Mouse (Mus musculus) urinary bladder, adult 2 months (tissue): Measurements from ENCODE around the gene Fscn2. TPM values are rescaled to one million over a fixed set of nuclear protein-coding genes. Genes with fewer than 3 reads are reported as not detected.

Experiments
- DNase-seq: peaks from one replicate; pipeline ENCODE4 v3.0.0; 2022; ENCODE audit warnings: low spot score
- polyA plus RNA-seq: library from polyadenylated mRNA; depleted of rRNA; stranded (reverse); fragments of >200 nt; gene quantifications from 2 replicates; pipeline ENCODE4 v1.2.3, GENCODE M21; 2012; rRNA removed

Fscn2 gene
- polyA plus RNA-seq, result 0.25 TPM in 1 of 2 replicates, not detected in the other

- no peak for DNase-seq
These were observed at the start of gene Fscn2 for GRCm38 (mm10) chr11:120361295-120361694. Fscn2 (plus strand) TSS chr11:120361534.

DNA sequence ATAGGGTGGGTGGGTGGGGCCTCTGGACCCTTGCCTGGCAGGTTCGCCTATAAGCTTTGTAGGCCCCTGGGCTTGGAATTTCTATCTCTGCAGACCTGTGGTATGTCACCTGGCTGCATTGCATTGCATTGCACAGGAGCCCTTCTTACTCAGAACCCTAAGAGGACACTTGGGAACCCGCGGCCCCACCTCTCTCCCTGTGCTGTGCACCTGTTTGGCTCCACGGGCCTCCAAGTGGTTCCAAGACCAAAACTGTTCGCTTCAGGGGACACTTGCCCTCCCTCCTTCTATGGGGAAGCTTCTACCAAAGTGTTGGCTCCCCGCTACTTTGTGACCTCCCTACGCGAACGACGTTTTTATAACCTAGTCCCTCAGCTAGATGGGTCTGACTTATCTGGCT, 49.8 kb upstream of the Fscn2 start:
- DNase-seq, result no peak

- DNase-seq, result no peak
These were observed 49.3 kb upstream of the Fscn2 start for GRCm38 (mm10) chr11:120312069-120312468.

- no peak for DNase-seq
These were observed 47.2 kb upstream of the Fscn2 start for GRCm38 (mm10) chr11:120313906-120314685.

- DNase-seq, result no peak
These were observed 46.5 kb upstream of the Fscn2 start for GRCm38 (mm10) chr11:120314721-120315415.

- DNase-seq, result no peak
These were observed 45.9 kb upstream of the Fscn2 start for GRCm38 (mm10) chr11:120315416-120315761.

DNA sequence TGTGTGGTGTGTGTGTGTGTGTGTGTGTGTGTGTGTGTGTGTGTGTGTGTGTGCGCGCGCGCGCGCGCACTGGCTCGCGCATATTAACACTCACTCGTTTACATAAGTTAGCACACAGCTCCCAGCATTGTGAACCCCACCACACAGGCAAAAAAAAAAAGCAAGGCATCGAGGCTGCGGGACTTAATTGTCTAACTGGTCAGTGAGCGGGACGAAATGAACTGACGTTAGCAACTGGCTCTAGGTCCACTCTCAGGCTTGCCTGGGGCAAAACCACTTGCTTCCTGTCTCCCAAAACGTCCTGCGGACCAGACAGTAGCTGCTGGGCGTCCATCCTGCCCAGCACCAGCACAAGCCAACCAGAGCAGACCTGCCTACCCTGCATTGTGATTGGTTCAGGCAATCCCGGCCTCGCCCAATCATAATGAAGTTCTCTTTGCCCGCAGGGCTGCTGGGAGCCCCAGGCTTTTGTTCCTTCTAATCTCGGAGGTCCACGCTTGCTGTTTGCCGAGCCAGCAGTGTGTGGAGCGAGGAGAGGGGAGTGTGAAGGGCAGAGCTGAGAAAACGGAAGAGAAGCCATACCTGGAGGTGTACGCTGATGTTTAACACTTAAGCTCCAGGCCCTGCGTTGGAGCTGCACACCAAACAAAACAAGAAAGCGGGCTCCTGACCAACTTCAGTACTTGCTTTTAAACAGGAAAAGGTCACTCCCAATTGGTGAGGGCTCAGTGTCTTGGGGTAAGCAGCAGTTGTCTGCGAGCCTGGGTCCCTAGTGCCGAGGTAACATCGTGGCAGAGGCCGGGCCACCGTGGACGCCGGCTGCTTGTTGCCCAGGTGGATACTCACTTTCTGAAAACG, 45.3 kb upstream of the Fscn2 start:
- peak; percentile 77 for DNase-seq

DNA sequence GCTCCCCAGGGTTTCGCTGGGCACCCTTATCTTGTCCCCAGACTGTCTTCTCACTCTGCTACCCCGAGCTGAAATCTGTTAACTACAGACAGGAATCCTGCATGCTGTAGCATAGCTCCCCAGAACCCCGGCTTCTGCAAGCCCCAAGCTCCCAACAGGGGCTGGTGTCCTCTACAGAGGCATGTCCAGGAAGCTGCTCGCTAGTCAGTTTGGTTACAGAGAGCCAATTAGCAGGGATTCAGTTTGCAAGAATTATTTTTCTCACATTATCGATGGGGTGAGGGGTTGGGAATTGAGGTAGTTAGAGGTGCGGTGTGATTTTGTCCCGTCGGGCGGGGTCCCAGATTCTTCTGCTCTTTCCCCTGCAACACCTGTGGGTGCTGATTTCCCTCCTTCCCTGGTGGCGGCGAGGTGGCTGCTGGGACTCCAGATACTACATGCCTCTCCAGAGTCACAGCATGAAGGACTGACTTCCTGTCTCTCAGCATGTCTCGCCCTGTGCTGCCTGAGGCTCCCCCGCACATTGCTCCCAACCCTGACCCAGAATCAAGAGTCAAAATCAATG, 44.6 kb upstream of the Fscn2 start:
- DNase-seq, result no peak

- DNase-seq, result no peak
These were observed 43.9 kb upstream of the Fscn2 start for GRCm38 (mm10) chr11:120317456-120317855.

DNA sequence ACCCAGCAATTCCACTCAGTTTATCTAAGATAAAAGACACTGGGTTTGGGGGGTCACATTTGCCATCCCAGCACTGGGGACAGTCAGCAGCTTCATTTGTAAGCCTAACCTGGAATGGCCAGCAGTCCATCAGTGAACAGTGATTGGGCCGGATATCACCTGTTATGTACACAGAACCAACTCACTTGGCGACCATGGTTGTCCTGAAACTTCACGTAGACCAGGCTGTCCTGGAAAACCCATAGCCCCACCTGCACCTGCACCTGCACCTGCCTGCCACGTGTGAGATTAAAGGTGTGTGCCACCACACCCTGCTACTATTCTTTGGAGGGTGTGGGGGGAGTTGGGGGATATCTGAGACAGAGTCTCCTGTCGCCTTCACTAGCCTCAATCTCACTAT, 42.0 kb upstream of the Fscn2 start:
- no peak for DNase-seq

- DNase-seq, result no peak
These were observed 41.2 kb upstream of the Fscn2 start for GRCm38 (mm10) chr11:120320156-120320555.

DNA sequence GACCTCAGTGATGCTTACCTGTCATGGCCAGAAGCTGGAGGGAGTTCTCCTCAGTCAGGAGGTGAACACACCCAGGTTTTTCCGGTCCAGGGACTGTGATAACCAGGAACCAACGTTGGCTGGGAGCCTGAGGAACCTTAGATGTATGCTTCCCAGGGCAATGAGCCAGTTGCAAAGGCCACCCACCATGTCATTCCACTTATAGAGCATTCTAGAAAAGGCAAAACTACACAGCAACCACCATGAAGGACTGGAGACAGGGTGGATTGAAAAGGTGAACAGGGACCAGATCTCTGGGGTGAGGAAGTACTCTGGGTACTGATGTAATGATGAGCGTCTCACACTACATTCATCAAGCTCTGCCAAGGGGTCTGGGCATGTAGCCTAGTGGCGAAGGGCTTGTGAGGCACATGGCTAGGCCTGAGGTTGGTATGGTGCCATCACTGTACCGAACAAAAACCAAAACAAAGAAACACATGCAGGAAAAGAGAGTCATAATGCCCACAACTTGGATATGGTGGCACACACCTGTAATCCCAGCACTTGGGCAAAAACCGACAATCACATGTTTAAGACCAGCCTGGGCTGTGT, 25.8 kb upstream of the Fscn2 start:
- no peak for DNase-seq

GRCm38 (mm10) chr11:120337447-120337846, 23.9 kb upstream of the Fscn2 start:
- DNase-seq, result no peak

DNA sequence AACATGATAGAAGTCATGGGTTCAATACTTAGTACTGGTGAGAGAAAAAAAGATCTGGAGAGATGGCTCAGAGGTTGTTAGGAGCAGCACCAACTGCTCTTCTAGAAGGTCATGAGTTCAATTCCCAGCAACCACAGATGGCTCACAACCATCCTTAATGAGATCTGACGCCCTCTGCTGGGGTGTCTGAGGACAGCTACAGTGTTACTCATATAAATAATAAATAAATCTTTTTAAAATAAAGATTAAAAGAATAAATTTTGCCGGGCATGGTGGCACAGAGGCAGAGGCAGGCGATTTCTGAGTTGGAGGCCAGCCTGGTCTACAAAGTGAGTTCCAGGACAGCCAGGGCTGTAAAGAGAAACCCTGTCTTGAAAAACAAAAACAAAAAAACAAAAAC, 22.5 kb upstream of the Fscn2 start:
- no peak for DNase-seq

- no peak for DNase-seq
These were observed 21.3 kb upstream of the Fscn2 start for GRCm38 (mm10) chr11:120339978-120340513.

- peak; percentile 10 for DNase-seq
These were observed 19.7 kb upstream of the Fscn2 start for GRCm38 (mm10) chr11:120341661-120342060.

DNA sequence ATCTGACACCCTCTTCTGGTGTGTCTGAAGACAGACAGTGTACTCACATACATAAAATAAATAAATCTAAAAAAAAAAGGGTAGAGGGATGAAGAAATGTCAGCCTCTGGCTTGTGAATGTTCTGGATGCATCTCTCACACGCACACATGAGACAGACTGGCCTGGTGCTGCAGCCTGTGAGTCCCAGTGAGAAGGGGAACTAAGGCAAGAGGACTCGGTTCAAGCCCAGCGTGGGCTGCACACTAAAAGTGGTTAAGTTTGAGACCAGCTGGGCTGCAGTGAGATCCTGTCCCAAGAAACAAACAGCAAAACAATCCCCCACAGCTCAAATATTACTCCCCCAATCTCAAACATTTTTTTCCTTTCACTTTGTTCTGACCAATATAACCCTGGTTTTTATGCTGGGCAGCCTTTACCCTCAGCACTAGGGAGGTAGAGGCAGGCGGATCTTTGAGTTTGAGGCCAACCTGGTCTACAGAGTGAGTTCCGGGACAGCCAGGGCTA, 18.6 kb upstream of the Fscn2 start:
- peak; percentile 13 for DNase-seq

DNA sequence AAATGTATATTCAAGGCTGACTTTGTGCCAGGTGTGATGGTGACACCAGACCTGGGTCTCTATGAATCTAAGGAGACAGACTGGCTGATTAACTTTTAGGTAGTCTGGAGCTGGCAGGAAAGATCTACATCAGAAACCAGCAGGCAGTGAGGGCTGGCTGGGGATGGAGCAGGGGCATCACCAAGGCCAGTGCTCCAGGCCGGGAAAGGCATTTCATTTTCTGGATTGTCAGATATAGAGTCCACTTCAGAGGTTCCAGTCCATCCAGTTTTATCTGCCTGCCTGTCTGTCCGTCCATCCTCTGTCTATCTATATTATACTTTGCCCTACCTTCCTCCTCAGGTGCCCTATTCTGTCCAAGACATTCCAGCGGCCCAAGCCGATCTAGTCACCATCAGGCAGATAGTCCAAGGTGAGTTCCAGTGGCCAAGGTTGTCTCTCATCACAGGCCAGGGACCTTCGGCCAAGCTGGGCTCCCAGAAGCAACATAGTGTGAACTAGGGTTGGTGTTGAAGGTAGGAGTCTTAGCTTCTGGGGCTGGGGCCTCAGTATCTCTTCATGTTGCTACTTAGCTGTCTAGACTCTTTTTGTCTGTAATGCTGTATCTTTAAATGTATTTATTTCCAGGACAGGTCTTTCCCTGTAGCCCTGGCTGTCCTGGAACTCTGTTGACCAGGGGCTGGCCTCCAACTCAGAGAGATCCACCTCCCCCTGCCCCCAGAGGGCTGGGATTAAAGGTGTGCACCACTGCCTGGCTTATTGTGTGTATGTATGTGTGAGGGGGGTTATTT, 17.6 kb upstream of the Fscn2 start:
- peak; percentile 31 for DNase-seq

DNA sequence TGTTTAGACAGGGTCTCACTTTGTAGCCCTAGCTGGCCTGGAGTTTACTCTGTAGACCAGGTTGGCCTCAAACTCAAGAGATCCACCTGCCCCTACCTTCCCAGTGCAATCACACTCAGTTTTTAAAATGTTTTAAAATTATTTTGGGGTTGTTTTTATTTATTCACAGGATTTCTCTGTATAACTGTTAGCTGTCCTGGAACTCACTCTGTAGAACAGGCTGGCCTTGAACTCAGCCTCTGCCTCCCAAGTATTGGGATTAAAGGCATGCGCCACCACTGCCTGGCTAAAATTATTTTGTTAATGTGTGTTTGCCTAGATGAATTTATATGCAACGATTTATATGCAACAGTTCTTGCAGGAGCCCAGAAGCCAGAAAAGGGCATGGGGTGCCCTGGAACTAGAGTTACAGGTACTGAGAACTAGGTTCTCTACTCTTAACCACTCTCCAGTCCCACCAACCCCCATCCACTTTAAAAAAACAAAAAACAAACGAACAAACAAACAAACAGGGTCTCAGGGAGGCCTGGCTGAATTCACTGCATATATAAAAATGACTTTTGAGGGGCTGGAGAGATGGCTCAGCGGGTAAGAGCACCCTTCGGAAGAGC, 16.9 kb upstream of the Fscn2 start:
- no peak for DNase-seq
